9 mouse cellular contexts compared by ENCODE assay signal in genomic region chr19:6995255-6995991, GRCm38 (mm10). TPM values are rescaled to one million over a fixed set of nuclear protein-coding genes. Genes with fewer than 3 reads are reported as not detected.
DNase-seq lines count a peak whose midpoint lies in the region; ATAC-seq and TF ChIP-seq lines count a peak whose summit lies in the region.
"Had no signal": no experiment of that assay in that cellular context is flagged by ENCODE, and none has a peak within 500 bp of the region (broad histone marks: within the 10 kb centered on the region; RNA-seq: fewer than 3 reads in every experiment).

No protein-coding gene starts in this region.

- H3K36me3 ChIP-seq in forebrain, embryonic 16.5 days (ENCODE audit: control insufficient read depth, insufficient read depth) = peaks cover 6% of the 10 kb centered on the region; the same call in 1 of the 2 replicates
- H3K36me3 ChIP-seq in liver, embryonic 13.5 days = peaks cover 29% of the 10 kb centered on the region

- no peak overlapping the region for H3K27ac ChIP-seq in bone marrow macrophage, adult 2 months (ENCODE audit: insufficient read depth, low read depth, low read length)
- no peak overlapping the region for H3K27ac ChIP-seq in forebrain, embryonic 16.5 days (ENCODE audit: low read length)
- peak overlapping the region; percentile 57 for H3K27ac ChIP-seq in liver, embryonic 13.5 days

- no peaks in the 10 kb centered on the region for H3K9me3 ChIP-seq in forebrain, embryonic 16.5 days (ENCODE audit: control insufficient read depth, low read length)
- H3K9me3 ChIP-seq in liver, embryonic 13.5 days (replicated peaks) = no peaks in the 10 kb centered on the region

- 50% methylated on average over 20 of the region's 21 CpGs for WGBS in forebrain, embryonic 16.5 days
- WGBS in liver, embryonic 13.5 days (ENCODE audit: insufficient replicate concordance) = 40% methylated on average over 21 of the region's 21 CpGs

- ATAC-seq in forebrain, embryonic 16.5 days = no peak
- no peak for ATAC-seq in liver, embryonic 13.5 days (ENCODE audit: low read depth)
- no peak for ATAC-seq in megakaryocyte progenitor cell, adult 5-6 weeks (replicated peaks; ENCODE audit: poor library complexity)

- peak overlapping the region; percentile 81 for H3K9ac ChIP-seq in forebrain, embryonic 16.5 days (replicated peaks; ENCODE audit: low read depth, low read length)
- peak overlapping the region; percentile 77 for H3K9ac ChIP-seq in liver, embryonic 13.5 days

- no peaks in the 10 kb centered on the region for H3K27me3 ChIP-seq in forebrain, embryonic 16.5 days (replicated peaks; ENCODE audit: control insufficient read depth, insufficient read depth, low read length)
- no peaks in the 10 kb centered on the region for H3K27me3 ChIP-seq in liver, embryonic 13.5 days

- peak overlapping the region; percentile 57 for H3K4me3 ChIP-seq in bone marrow macrophage, adult 2 months (ENCODE audit: insufficient read depth, low read length)
- peak overlapping the region; percentile 85 for H3K4me3 ChIP-seq in forebrain, embryonic 16.5 days (replicated peaks; ENCODE audit: low read length)
- peak overlapping the region; percentile 65 for H3K4me3 ChIP-seq in liver, embryonic 13.5 days (replicated peaks)

- H3K4me2 ChIP-seq in forebrain, embryonic 16.5 days (ENCODE audit: low read length) = peak overlapping the region; percentile 96
- peak overlapping the region; percentile 84 for H3K4me2 ChIP-seq in liver, embryonic 13.5 days

- TF ChIP-seq CTCF in bone marrow macrophage, adult 2 months (IDR thresholded peaks at IDR 0.05; ENCODE audit: low read depth, low read length) = no peak

- no peak for TF ChIP-seq POLR2A in bone marrow macrophage, adult 2 months (IDR thresholded peaks at IDR 0.05; ENCODE audit: borderline replicate concordance, low read depth, low read length)

- intact Hi-C loops in left cerebral cortex, postnatal 4 days (cut with DNase I) = no loop called here
- intact Hi-C loops in left cerebral cortex, postnatal 36 days (cut with DNase I) = no loop called here
- intact Hi-C loops in left cerebral cortex, postnatal 14 days (cut with DNase I) = no loop called here

- peaks cover 13% of the 10 kb centered on the region for H3K4me1 ChIP-seq in bone marrow macrophage, adult 2 months (ENCODE audit: control insufficient read depth, insufficient read depth, low read length)
- H3K4me1 ChIP-seq in forebrain, embryonic 16.5 days (replicated peaks; ENCODE audit: control insufficient read depth, insufficient read depth, low read length) = peaks cover 37% of the 10 kb centered on the region
- peaks cover 60% of the 10 kb centered on the region for H3K4me1 ChIP-seq in liver, embryonic 13.5 days (replicated peaks)

- DNase-seq in left cerebral cortex, postnatal 4 days = peak; percentile 63
- no peak for DNase-seq in left cerebral cortex, postnatal 36 days (ENCODE audit: low spot score in 2 of 2)
- DNase-seq in liver, embryonic 13.5 days = no peak
- no peak for DNase-seq in ovary, postnatal 14 days (ENCODE audit: low spot score)
- DNase-seq in left cerebral cortex, postnatal 14 days (ENCODE audit: low spot score in 2 of 2) = no peak

RNA-seq across cellular contexts. Expression of gene Nudt22, which starts 0.5 kb away (rescaled TPM):
- total RNA-seq in left cerebral cortex, postnatal 4 days (2021) = 10 to 100 TPM in 1 of 2 experiments, 1 to 10 TPM in 1; 8.9 to 11.5 TPM
- 10 to 100 TPM; 12.5 to 16.8 TPM for total RNA-seq in left cerebral cortex, postnatal 36 days (2021)
- 9.6 and 11.1 TPM in 2 replicates for polyA plus RNA-seq in bone marrow macrophage, adult 2 months (2012; ENCODE audit: insufficient read depth, insufficient read length, missing spikeins)
- 15.5 and 16.0 TPM in 2 replicates for polyA plus RNA-seq in forebrain, embryonic 16.5 days (2015; fragmentation: Nextera tagmentation; extraction: Ambion mirVana)
- 10.7 and 11.1 TPM in 2 replicates for polyA plus RNA-seq in liver, embryonic 13.5 days (2015; fragmentation: Nextera tagmentation; extraction: Ambion mirVana)
- 10 to 100 TPM in 1 of 2 experiments, 1 to 10 TPM in 1; 8.7 to 10.1 TPM for total RNA-seq in left cerebral cortex, postnatal 14 days (2021)
- total RNA-seq in megakaryocyte progenitor cell, adult 5-6 weeks (2015) = 10.6 and 18.9 TPM in 2 replicates
- total RNA-seq in megakaryocyte progenitor cell, adult 5-6 weeks (2017) = 7.7 and 13.3 TPM in 2 replicates

RNA-seq across cellular contexts. Expression of gene Trpt1, which starts 0.5 kb away (rescaled TPM):
- 10 to 100 TPM; 17.6 to 21.4 TPM for total RNA-seq in left cerebral cortex, postnatal 4 days (2021)
- total RNA-seq in left cerebral cortex, postnatal 36 days (2021) = 10 to 100 TPM; 20.4 to 24.7 TPM
- polyA plus RNA-seq in bone marrow macrophage, adult 2 months (2012; ENCODE audit: insufficient read depth, insufficient read length, missing spikeins) = 1.7 and 2.5 TPM in 2 replicates
- 12.5 and 17.9 TPM in 2 replicates for polyA plus RNA-seq in forebrain, embryonic 16.5 days (2015; fragmentation: Nextera tagmentation; extraction: Ambion mirVana)
- 2.1 and 2.3 TPM in 2 replicates for polyA plus RNA-seq in liver, embryonic 13.5 days (2015; fragmentation: Nextera tagmentation; extraction: Ambion mirVana)
- total RNA-seq in left cerebral cortex, postnatal 14 days (2021) = 10 to 100 TPM; 19.1 to 20.7 TPM
- total RNA-seq in megakaryocyte progenitor cell, adult 5-6 weeks (2015) = 1.4 and 2.2 TPM in 2 replicates
- 0.08 and 0.81 TPM in 2 replicates for total RNA-seq in megakaryocyte progenitor cell, adult 5-6 weeks (2017)
- total RNA-seq: common myeloid progenitor, adult 5-6 weeks had no signal

RNA-seq across cellular contexts. Expression of gene Dnajc4, which starts 3.1 kb away (rescaled TPM):
- 10 to 100 TPM; 14.0 to 17.7 TPM for total RNA-seq in left cerebral cortex, postnatal 4 days (2021)
- total RNA-seq in left cerebral cortex, postnatal 36 days (2021) = 10 to 100 TPM; 22.9 to 28.1 TPM
- polyA plus RNA-seq in bone marrow macrophage, adult 2 months (2012; ENCODE audit: insufficient read depth, insufficient read length, missing spikeins) = 26.8 and 32.2 TPM in 2 replicates
- 18.3 and 23.3 TPM in 2 replicates for polyA plus RNA-seq in forebrain, embryonic 16.5 days (2015; fragmentation: Nextera tagmentation; extraction: Ambion mirVana)
- 9.8 and 11.8 TPM in 2 replicates for polyA plus RNA-seq in liver, embryonic 13.5 days (2015; fragmentation: Nextera tagmentation; extraction: Ambion mirVana)
- 10 to 100 TPM; 21.1 to 21.2 TPM for total RNA-seq in left cerebral cortex, postnatal 14 days (2021)
- total RNA-seq in megakaryocyte progenitor cell, adult 5-6 weeks (2015) = 10.2 and 11.5 TPM in 2 replicates
- total RNA-seq in megakaryocyte progenitor cell, adult 5-6 weeks (2017) = 8.6 and 17.8 TPM in 2 replicates

RNA-seq across cellular contexts. Expression of gene Vegfb, which starts 8.0 kb away (rescaled TPM):
- total RNA-seq in left cerebral cortex, postnatal 4 days (2021) = 10 to 100 TPM; 74.4 to 80.7 TPM
- 100 to 1,000 TPM in 1 of 2 experiments, 10 to 100 TPM in 1; 88.0 to 104 TPM for total RNA-seq in left cerebral cortex, postnatal 36 days (2021)
- polyA plus RNA-seq in bone marrow macrophage, adult 2 months (2012; ENCODE audit: insufficient read depth, insufficient read length, missing spikeins) = 30.1 and 39.9 TPM in 2 replicates
- polyA plus RNA-seq in forebrain, embryonic 16.5 days (2015; fragmentation: Nextera tagmentation; extraction: Ambion mirVana) = 42.5 and 44.6 TPM in 2 replicates
- 13.7 and 16.0 TPM in 2 replicates for polyA plus RNA-seq in liver, embryonic 13.5 days (2015; fragmentation: Nextera tagmentation; extraction: Ambion mirVana)
- total RNA-seq in left cerebral cortex, postnatal 14 days (2021) = 10 to 100 TPM; 64.3 to 75.4 TPM
- total RNA-seq in megakaryocyte progenitor cell, adult 5-6 weeks (2015) = 30.4 and 33.1 TPM in 2 replicates
- total RNA-seq in megakaryocyte progenitor cell, adult 5-6 weeks (2017) = 11.6 and 13.6 TPM in 2 replicates

RNA-seq across cellular contexts. Expression of gene Fkbp2, which starts 15.1 kb away (rescaled TPM):
- total RNA-seq in left cerebral cortex, postnatal 4 days (2021) = 10 to 100 TPM; 43.7 to 44.4 TPM
- 100 to 1,000 TPM; 102 to 103 TPM for total RNA-seq in left cerebral cortex, postnatal 36 days (2021)
- polyA plus RNA-seq in bone marrow macrophage, adult 2 months (2012; ENCODE audit: insufficient read depth, insufficient read length, missing spikeins) = 118 and 126 TPM in 2 replicates
- 73.8 and 101 TPM in 2 replicates for polyA plus RNA-seq in forebrain, embryonic 16.5 days (2015; fragmentation: Nextera tagmentation; extraction: Ambion mirVana)
- 88.0 and 91.6 TPM in 2 replicates for polyA plus RNA-seq in liver, embryonic 13.5 days (2015; fragmentation: Nextera tagmentation; extraction: Ambion mirVana)
- total RNA-seq in left cerebral cortex, postnatal 14 days (2021) = 10 to 100 TPM; 69.4 to 78.8 TPM
- total RNA-seq in megakaryocyte progenitor cell, adult 5-6 weeks (2015) = 123 and 129 TPM in 2 replicates
- total RNA-seq in megakaryocyte progenitor cell, adult 5-6 weeks (2017) = 176 and 181 TPM in 2 replicates

Comparison
In these comparisons a context has a peak if more than half of its experiments do, and no peak if none do; other contexts are left out.
1. RNA of gene Trpt1, which starts 0.5 kb away (total RNA-seq): 20.4 to 24.7 TPM in left cerebral cortex, postnatal 36 days, 17.6 to 21.4 TPM in left cerebral cortex, postnatal 4 days and 19.1 to 20.7 TPM in left cerebral cortex, postnatal 14 days; 0.08 to 2.2 TPM in megakaryocyte progenitor cell, adult 5-6 weeks; every median in the first group is over 4 times any median in the second.
2. Peak in every context shown above with its lines, with median percentiles within 50 percentile points of each other: H3K4me3 ChIP-seq.